Mouse (Mus musculus) heart, adult 2 months (tissue): Measurements from ENCODE around the gene Colec11.

Source experiments
- CTCF ChIP-seq: fragments of 200-600 bp; IDR thresholded peaks from 2 replicates; pipeline ENCODE4 v1.8.1; 2022; ENCODE audit warnings: antibody characterized with exemption, mild to moderate bottlenecking, moderate library complexity
- EP300 ChIP-seq: fragments of 200-500 bp; IDR thresholded peaks from 2 replicates; pipeline ENCODE4 v1.6.1; 2011; ENCODE audit warnings: low read depth, low read length, control low read depth; ENCODE audit not compliant: insufficient read depth
- POLR2A ChIP-seq: fragments of 200-500 bp; IDR thresholded peaks from 2 replicates; pipeline ENCODE4 v1.6.1; 2011; ENCODE audit warnings: mild to moderate bottlenecking, low read depth, low read length, control low read depth; ENCODE audit not compliant: insufficient read depth

GRCm38 (mm10) chr12:28590428-28590827 is 32.7 kb downstream of the Colec11 start:
- no peak for TF ChIP-seq CTCF
- no peak for TF ChIP-seq POLR2A
- TF ChIP-seq EP300: no peak
